Mouse (Mus musculus) ES-Bruce4 (cell line): ENCODE measurements around the gene Grn. TPM values are rescaled to one million over a fixed set of nuclear protein-coding genes. Genes with fewer than 3 reads are reported as not detected.
A peak's percentile ranks its signal among the peaks of the same experiment; 100 is the strongest.

Experiments
- H3K27ac ChIP-seq: 2 replicates; pipeline ENCODE4 v1.5.1; 2012; ENCODE audit warnings: low read length, inconsistent platforms; ENCODE audit not compliant: insufficient read depth
- H3K27me3 ChIP-seq: 2 replicates; pipeline ENCODE4 v1.6.1; 2012; ENCODE audit warnings: mild to moderate bottlenecking, low read length, inconsistent platforms; ENCODE audit not compliant: control insufficient read depth, poor library complexity, insufficient read depth, severe bottlenecking
- H3K36me3 ChIP-seq: 2 replicates; pipeline ENCODE4 v1.6.1; 2012; ENCODE audit warnings: inconsistent platforms, mild to moderate bottlenecking, low read length, moderate library complexity; ENCODE audit not compliant: control insufficient read depth, poor library complexity, insufficient read depth, severe bottlenecking
- H3K4me1 ChIP-seq: one replicate; pipeline ENCODE4 v1.8.1; 2011; ENCODE audit warnings: low read length; ENCODE audit not compliant: control insufficient read depth, insufficient read depth
- H3K4me3 ChIP-seq: 2 replicates; pipeline ENCODE4 v1.5.1; 2011; ENCODE audit warnings: low read depth, mild to moderate bottlenecking, low read length
- H3K9ac ChIP-seq: 2 replicates; pipeline ENCODE4 v1.6.1; 2012; ENCODE audit warnings: low read depth, mild to moderate bottlenecking, inconsistent platforms; ENCODE audit not compliant: poor library complexity, severe bottlenecking
- H3K9me3 ChIP-seq: replicated peaks from 2 replicates; pipeline ENCODE4 v1.6.1; 2012; ENCODE audit warnings: mild to moderate bottlenecking, low read length, inconsistent platforms; ENCODE audit not compliant: control insufficient read depth, poor library complexity, insufficient read depth, severe bottlenecking
- CTCF ChIP-seq: IDR thresholded peaks from one replicate; pipeline ENCODE4 v1.8.1; 2011; ENCODE audit warnings: low read depth, low read length
- EP300 ChIP-seq: IDR thresholded peaks from 2 replicates; pipeline ENCODE4 v1.6.1; 2011; ENCODE audit warnings: low read depth, low read length; ENCODE audit not compliant: insufficient read depth
- POLR2A ChIP-seq: IDR thresholded peaks from one replicate; pipeline ENCODE4 v1.8.1; 2011; ENCODE audit warnings: low read length; ENCODE audit not compliant: insufficient read depth
- polyA plus RNA-seq: library from polyadenylated mRNA; stranded (reverse); fragments of >200 nt; gene quantifications from 2 replicates; pipeline ENCODE4 v1.2.4, GENCODE M21; 2011; ENCODE audit warnings: low read depth; ENCODE audit not compliant: missing spikeins, insufficient read depth, insufficient read length

Grn gene
- polyA plus RNA-seq, result 68.4 and 88.3 TPM in 2 replicates

DNA sequence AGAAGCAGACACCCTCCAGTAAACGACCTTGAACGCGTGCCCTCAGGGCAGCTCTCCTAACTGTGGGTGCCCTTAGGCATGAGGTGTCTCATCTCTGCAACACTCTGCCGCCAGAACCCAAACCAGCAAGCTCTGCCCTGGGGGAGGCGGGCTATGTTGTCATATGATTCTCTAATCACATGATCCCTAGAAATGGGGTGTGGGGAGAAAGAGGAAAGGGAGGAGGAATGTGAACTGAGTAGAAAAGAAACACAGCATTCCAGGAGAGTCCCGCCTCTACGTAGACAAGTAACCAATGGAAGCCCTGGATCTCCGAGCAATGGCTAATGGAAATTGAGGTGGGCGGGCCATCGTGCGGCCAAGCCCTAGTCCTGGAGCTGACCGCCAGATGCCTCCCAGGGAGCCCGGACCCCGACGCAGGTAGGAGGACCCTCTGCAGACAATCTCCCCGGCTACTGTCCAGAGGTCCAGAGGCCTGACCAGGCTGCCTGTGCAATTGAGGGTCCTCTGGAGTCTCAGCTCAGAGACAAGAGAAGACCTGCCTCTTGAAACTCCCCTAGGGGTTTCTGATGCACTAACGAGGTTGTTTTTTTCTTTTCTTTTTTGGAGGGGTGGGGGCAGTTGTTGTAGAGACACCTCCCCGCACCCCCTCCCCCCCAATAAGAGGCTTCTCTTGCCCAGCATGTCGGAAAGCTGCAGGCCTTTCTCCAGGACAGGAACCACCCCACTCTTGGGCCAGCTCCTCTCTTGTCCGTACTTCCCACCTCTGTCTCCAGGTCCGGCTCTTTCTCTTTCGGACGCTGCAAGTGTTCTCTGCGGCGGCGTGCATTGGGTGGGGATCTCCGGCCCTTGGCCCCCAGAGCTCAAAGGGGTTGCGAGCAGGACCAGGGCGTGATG lies at the start of gene Grn:
Gene Grn, plus strand, starts transcription at position 195 of the 897 bp plus-strand sequence.
- Histone ChIP-seq H3K27me3 (no peaks in the 10 kb centered on the region), H3K4me3 (peak within 1 kb of the TSS; percentile 82), H3K36me3 (peaks cover 4% of the 10 kb centered on the region; the same call in 1 of the 2 replicates), H3K4me1 (no peaks in the 10 kb centered on the region), H3K27ac (peak within 1 kb of the TSS; percentile 17; the same call in 1 of the 2 replicates), H3K9me3 (no peaks in the 10 kb centered on the region), H3K9ac (peak within 1 kb of the TSS; percentile 87)
- TF ChIP-seq POLR2A, result peak; percentile 64
- TF ChIP-seq EP300, result 0 out of 2 replicates have a peak, but pooled peaks have one; percentile 62
- TF ChIP-seq CTCF, result no peak

DNA sequence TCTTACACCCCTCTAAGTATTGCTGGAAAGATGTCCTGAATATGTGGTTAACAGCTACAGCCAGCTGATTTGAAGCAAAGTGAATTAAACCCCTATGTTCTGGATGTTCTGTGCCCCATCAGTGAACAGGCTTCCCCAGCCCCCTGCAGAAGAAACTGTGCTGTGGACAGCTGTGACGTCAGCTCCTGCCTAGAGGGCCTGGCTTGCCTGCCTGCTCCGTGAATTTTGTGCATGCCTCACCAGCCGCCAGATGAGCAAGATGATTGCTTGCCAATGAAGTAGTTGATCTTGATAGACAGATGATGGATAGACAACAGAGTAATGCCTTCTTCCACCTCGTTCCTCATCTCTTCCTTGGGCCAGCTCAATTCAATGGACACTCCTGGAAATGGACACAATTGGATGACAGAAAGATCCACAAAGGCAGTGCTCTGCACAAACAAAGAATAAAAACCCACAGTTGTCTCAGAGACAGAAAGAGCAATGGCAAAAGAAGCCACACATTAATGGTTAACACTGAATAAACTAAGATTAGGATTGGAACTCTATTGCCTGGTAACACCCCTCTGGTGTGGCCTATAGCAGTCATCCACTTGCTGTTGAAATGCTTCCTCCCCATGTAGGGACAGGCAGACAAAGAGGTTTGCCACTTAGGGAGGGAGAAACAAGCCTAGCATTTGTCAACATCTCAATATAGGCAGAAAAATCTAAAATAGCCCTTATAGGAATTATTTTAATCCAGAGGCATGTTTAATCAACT lies 48.6 kb upstream of the Grn start:
- H3K4me1 ChIP-seq, result peaks cover 2% of the 10 kb centered on the region
- H3K4me3 ChIP-seq, result no peak overlapping the region
- no peaks in the 10 kb centered on the region for H3K36me3 ChIP-seq
- TF ChIP-seq CTCF, result no peak
- no peak for TF ChIP-seq POLR2A
- TF ChIP-seq EP300, result no peak
- H3K27ac ChIP-seq, result no peak overlapping the region
- H3K27me3 ChIP-seq, result no peaks in the 10 kb centered on the region
- no peak overlapping the region for H3K9ac ChIP-seq
- 0 out of 2 replicates have a peak, but pooled peaks cover 4% of the 10 kb centered on the region for H3K9me3 ChIP-seq

DNA sequence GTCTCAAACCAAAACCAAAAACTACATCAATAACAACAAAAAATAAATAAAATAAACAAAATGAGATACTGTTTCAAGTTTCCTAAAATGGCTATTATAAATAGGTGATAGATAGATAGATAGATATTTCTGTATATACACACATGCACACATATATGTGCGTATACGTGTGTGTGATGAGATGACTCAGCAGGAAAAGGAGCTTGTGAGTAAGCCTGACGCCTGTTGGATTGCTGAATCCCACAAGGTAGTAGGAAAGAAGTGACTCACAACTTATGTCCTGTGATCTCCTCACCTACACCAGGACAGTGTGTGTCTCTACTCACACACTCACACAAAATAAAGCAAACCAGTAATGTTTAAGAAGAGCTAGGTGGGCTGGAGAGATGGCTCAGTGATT lies 47.3 kb upstream of the Grn start:
- Histone ChIP-seq H3K36me3 (no peaks in the 10 kb centered on the region), H3K27ac (no peak overlapping the region), H3K4me1 (peaks cover 2% of the 10 kb centered on the region), H3K9ac (no peak overlapping the region), H3K27me3 (no peaks in the 10 kb centered on the region), H3K9me3 (0 out of 2 replicates have a peak, but pooled peaks cover 4% of the 10 kb centered on the region), H3K4me3 (no peak overlapping the region)
- TF ChIP-seq EP300 (no peak), CTCF (no peak), POLR2A (no peak)

DNA sequence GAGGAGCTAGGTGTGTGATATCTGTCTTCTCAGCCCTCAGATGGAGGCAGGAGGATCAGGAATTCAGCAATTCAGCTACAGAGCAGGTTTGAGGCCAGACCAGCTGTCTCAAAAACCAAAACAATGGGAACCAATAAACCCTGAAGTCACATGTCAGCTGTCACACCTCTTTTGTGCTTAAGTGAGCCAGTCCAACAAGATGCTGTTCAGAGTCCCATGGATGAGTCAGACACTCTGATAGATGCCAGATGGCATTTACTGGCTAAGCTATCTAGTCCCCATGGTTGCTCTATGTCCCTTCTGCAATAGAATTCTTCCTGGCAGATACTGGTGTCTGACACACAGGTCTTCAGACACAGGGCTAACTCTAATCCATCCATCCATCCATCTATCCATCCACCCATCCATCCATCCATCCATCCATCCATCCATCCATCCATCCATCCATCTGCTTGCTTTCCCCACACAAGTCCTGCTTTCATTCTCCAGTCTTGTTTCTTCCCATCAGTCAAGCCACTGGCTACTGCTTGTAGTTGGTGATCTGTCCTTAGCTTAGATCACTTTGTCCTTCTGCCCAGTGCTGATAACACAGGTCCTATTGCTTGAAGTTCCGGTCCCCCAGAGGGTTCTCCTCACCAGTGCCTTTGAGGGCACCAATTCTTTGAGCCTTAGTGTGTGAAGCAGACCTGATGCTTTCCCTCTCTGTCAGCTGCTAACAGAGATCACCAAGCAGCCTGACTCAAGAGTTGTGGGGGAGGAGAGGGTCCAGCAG lies 46.6 kb upstream of the Grn start:
- Histone ChIP-seq H3K9me3 (0 out of 2 replicates have a peak, but pooled peaks cover 4% of the 10 kb centered on the region), H3K4me1 (peaks cover 2% of the 10 kb centered on the region), H3K27me3 (no peaks in the 10 kb centered on the region), H3K27ac (no peak overlapping the region), H3K9ac (no peak overlapping the region), H3K36me3 (no peaks in the 10 kb centered on the region), H3K4me3 (no peak overlapping the region)
- TF ChIP-seq EP300 (no peak), CTCF (no peak), POLR2A (no peak)

DNA sequence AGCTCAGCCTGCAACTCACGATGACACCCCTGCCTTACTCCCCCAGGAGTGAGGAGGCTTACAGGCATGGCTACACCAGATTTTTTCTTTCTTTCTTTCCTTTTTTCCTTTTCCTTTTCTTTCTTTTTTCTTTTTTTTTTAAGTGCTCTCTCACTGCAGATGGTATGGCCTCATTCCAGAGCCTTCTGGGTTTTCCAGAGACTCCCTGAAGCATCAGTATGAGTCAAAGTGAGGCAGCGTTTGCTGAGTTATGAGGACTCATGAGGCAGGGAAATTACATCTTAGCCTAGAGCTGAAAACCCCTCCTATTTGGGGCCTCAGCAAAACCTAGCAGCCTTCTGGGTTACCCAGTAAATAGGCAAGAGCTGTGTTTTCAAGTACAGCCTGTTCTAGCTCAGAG lies 45.7 kb upstream of the Grn start:
- Histone ChIP-seq H3K4me3 (no peak overlapping the region), H3K27me3 (no peaks in the 10 kb centered on the region), H3K36me3 (no peaks in the 10 kb centered on the region), H3K4me1 (peaks cover 2% of the 10 kb centered on the region), H3K9me3 (no peaks in the 10 kb centered on the region), H3K27ac (no peak overlapping the region), H3K9ac (no peak overlapping the region)
- TF ChIP-seq EP300 (no peak), POLR2A (no peak), CTCF (no peak)
